Mouse (Mus musculus) spleen, postnatal 4 days (tissue): Measurements from ENCODE around the gene Tmem170.

ENCODE experiments used
- DNase-seq, 2 experiments: peaks; one replicate each; pipeline ENCODE4 v3.0.0; 2022; ENCODE audit warnings: low spot score in 2 of 2

Gene Tmem170

DNA sequence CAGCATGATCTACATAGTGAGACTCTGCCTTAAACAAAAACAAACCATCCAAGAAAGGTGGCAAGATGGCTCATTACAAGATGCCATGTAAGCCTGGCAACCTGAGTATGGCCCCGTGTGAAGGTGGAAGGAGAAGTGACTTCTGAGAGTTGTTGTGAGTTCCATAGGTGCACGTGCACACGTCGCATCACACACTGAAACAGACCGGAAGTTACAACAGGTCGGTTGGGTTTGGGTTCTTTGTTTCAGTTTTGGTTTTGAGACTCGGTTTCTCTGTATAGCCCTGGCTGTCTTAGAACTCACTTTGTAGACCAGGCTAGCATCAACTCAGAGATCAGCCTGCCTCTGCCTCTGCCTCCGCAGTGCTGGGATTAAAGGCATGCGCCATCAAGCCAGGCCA lies 62.7 kb downstream of the Tmem170 start:
- no peak for DNase-seq
